Mouse (Mus musculus): ENCODE data around the gene Ccdc92b.
A peak's percentile ranks its signal among the peaks of the same experiment; 100 is the strongest.

The Ccdc92b gene

DNA sequence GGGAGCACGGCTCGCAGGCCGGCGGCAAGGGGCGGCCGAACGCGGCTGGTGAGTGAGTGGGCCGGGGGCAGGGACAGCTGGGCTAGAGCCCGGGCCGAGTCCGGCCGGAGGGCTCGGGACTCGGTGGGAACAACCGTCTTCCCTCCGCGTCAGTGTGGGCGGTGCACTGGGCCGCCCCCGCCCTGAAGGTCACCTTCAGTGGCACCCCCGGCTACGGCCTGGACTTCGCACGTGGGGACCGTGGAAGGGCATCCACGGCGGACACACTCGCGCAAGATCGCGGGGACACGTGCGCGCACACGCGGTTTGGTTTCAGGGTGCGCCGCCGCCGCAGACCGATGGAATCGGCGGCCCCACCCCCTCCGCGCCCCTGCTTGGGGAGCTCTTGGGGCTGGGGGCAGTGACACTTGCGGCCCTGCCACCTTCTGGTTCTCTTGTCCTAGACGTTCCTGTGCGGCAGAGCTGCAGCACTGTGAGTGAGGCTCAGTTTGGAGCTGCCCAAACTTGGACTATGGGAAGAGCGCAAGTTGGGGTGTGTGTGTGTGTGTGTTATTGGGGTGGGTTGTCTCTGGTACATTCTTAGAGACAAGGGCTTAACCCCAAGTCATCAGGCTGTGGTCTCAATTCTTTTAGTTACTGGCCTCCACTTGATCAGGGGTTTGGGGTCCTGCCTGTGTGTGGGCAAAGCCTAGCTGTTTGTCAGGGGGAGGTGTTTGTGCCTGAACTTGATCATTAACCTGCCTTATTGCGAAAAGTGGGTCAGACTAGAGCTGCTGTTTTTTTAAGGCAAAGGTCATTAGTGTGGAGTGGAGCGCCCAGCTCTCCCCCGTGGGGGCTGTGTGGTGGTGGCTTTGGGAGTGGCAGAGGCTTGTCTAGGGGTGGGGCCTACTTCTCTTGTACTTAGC lies 30.5 kb downstream of the Ccdc92b start:
- ATAC-seq (ENCODE audit: insufficient number of reproducible peaks, low FRiP score, low TSS enrichment) = peak; percentile 32; the same call in 1 of the 2 replicates

- ATAC-seq (ENCODE audit: insufficient number of reproducible peaks, low FRiP score, low TSS enrichment) = no peak
Observed at GRCm38 (mm10) chr11:74650576-74651100, 31.2 kb downstream of the Ccdc92b start.

DNA sequence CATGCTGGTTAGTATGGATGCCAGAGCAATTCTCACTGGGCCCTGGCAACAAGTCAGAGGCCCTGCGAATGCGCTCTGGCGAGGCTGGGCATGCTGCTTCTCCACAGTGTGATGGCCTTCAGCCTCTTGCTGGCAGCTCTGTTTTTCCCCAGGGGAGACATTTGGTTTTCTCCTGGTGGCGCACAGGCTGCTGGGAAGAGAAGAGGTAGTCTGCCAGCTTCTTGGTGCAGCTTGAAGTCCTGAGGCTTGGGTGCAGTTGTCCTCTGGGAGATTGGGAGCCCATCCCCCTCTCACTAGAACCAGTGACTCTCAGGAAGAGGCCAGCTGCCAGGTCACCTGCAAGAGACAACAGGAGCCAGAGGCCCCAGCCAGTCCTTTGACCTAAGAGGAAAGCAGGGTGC lies 33.4 kb downstream of the Ccdc92b start:
- no peak for ATAC-seq (ENCODE audit: insufficient number of reproducible peaks, low FRiP score, low TSS enrichment)

DNA sequence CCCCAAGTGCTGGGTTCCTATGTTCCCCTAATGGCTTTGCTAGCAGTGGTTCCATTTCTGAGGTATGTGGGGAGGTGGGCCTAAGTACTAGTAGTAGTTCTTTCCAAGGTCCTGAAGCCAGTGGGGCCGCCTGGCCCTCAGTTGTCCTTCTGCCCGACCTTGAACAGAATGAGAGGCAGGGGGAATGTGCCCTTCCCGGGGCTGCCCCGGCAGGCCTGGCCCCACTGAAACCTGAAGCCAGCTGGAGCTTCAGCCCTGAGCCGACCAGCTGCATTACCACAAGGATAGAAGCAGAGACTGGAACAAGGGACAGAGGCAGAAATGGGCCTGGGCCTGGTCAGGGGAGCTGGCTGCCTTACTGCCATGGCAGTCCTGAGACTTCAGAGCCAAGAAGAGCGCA lies 34.0 kb downstream of the Ccdc92b start:
- ATAC-seq (ENCODE audit: insufficient number of reproducible peaks, low FRiP score, low TSS enrichment) = no peak

- no peak for ATAC-seq (ENCODE audit: insufficient number of reproducible peaks, low FRiP score, low TSS enrichment)
Observed at GRCm38 (mm10) chr11:74655941-74656340, 36.5 kb downstream of the Ccdc92b start.

- no peak for ATAC-seq (ENCODE audit: insufficient number of reproducible peaks, low FRiP score, low TSS enrichment)
Observed at GRCm38 (mm10) chr11:74660336-74660735, 40.9 kb downstream of the Ccdc92b start.

DNA sequence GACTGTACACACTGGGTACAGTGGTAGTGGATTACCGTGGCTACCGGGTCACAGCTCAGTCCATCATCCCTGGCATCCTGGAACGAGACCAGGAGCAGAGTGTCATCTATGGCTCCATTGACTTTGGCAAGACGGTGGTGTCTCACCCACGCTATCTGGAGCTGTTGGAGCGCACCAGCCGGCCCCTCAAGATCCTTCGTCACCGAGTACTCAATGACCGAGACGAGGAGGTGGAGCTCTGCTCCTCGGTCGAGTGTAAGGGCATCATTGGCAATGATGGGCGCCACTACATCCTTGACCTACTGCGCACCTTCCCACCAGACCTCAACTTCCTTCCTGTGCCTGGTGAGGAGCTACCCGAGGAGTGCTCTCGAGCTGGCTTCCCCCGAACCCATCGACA lies 42.2 kb downstream of the Ccdc92b start:
- no peak for ATAC-seq (ENCODE audit: insufficient number of reproducible peaks, low FRiP score, low TSS enrichment)

DNA sequence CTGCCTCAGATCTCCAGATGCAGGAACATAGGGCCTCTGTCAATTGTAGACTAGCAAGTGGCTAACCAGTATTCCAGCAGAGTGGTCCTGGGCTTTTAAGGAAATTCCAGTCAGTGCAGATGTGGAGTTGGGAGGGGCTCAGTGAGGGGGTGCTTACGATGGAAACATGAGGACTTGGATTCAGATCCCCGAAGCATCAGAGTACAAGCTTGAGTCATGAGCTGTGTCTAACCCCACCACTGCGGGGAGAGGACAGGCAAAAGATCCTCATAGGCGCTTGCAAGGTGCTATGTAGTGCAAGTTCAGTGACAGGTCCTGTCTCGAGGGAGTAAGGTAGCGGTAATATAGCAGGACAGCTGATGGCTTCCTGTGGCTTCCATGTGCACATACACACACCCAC lies 42.8 kb downstream of the Ccdc92b start:
- ATAC-seq (ENCODE audit: insufficient number of reproducible peaks, low FRiP score, low TSS enrichment) = no peak

- ATAC-seq (ENCODE audit: insufficient number of reproducible peaks, low FRiP score, low TSS enrichment) = no peak
Observed at GRCm38 (mm10) chr11:74664279-74664678, 44.9 kb downstream of the Ccdc92b start.

- no peak for ATAC-seq (ENCODE audit: insufficient number of reproducible peaks, low FRiP score, low TSS enrichment)
Observed at GRCm38 (mm10) chr11:74664906-74665305, 45.5 kb downstream of the Ccdc92b start.

DNA sequence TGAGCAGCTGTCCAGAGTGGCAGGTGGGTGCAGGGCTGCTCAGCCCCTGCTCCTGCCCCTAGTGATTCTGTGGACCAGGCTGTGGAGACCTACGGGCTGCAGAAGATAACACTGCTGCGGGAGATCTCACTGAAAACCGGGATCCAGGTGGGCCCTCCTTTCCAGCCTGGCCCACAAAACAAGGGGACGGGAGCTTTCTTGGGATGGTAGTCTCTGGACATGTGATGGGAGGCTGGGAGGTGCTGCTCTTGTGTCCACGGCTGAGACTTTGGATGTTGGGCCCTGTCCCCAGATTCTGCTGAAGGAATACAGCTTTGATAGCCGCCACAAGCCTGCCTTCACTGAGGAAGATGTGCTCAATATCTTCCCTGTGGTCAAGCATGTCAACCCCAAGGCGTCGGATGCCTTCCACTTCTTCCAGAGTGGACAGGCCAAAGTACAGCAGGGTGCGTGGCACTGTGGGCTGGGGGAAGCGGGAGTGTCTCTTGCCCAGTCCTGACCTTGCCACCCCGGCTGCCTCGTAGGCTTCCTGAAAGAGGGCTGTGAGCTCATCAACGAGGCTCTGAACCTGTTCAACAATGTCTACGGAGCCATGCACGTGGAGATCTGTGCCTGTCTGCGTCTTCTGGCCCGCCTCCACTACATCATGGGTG lies 46.4 kb downstream of the Ccdc92b start:
- ATAC-seq (ENCODE audit: insufficient number of reproducible peaks, low FRiP score, low TSS enrichment) = no peak

DNA sequence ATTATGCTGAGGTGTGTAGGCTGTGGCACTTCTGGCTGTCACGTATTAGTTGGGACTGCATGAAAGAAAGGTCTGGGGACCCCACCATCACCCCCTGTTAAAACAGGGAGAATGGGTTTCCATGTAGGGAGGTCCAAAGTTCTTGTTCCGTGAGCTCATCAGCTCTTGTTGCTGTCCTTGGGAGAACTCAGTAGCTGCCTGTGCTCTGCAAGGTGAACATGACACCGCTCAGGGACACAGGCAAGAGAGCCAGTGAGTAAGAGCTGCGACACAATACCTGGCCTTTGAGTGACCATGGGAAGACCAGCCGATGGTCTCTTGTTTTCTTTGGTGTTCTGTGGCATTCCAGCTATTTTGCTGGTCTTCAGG lies 46.9 kb downstream of the Ccdc92b start:
- ATAC-seq (ENCODE audit: insufficient number of reproducible peaks, low FRiP score, low TSS enrichment) = no peak

DNA sequence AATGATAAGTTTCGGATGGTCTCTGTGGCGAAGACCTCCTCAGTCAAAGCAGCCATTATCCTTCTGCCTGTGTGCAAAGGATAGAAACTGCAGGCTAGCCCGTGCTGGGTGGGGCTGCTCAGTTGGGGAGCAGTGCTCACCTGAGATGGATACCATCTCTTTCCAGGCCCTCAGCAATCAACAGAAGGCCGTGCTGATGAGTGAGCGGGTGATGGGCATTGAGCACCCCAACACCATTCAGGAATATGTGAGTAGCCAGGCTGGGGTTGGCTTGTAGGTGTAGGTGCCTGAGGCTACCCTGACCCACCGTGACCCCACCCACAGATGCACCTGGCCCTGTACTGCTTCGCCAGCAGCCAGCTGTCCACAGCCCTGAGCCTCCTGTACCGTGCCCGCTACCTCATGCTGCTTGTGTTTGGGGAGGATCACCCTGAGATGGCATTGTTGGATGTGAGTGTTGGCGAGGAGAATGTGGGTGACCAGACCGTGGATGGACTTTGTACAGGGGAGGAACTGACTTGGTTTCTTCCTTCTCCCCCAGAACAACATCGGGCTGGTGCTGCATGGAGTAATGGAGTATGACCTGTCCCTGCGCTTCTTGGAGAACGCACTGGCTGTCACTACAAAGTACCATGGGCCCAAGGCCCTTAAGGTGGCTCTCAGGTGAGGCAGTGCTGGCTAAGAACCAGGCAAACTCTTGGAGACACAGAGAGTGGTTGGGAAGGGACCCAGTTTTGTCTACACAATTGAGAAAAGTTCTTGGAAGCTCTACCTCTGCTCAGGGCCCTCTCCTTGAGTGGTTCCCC lies 47.6 kb downstream of the Ccdc92b start:
- ATAC-seq (ENCODE audit: insufficient number of reproducible peaks, low FRiP score, low TSS enrichment) = no peak

GRCm38 (mm10) chr11:74667582-74668010 lies 48.2 kb downstream of the Ccdc92b start:
- no peak for ATAC-seq (ENCODE audit: insufficient number of reproducible peaks, low FRiP score, low TSS enrichment)

GRCm38 (mm10) chr11:74668466-74668865 lies 49.1 kb downstream of the Ccdc92b start:
- ATAC-seq (ENCODE audit: insufficient number of reproducible peaks, low FRiP score, low TSS enrichment) = no peak

- ATAC-seq (ENCODE audit: insufficient number of reproducible peaks, low FRiP score, low TSS enrichment) = no peak
Observed at GRCm38 (mm10) chr11:74668971-74669370, 49.6 kb downstream of the Ccdc92b start.

DNA sequence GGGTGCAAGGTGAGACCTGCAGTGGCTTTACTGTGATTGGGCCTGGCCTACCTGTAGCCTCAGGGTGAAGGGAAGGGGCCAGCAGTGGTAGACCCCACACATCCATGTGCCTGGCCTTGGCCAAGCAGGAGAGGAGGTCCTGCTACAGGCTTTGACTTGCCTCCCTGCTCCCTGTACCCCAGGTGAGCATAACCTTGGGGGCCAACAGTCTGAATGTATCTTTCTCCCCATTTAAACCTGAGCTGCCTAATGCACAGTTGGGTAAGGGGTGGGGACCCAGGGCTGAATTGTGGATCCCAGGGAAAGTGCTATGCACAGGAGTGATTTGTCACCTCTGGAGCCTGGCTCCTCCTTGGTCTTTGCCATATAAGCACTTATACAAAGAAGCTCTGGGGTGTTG lies 50.7 kb downstream of the Ccdc92b start:
- ATAC-seq (ENCODE audit: insufficient number of reproducible peaks, low FRiP score, low TSS enrichment) = no peak

DNA sequence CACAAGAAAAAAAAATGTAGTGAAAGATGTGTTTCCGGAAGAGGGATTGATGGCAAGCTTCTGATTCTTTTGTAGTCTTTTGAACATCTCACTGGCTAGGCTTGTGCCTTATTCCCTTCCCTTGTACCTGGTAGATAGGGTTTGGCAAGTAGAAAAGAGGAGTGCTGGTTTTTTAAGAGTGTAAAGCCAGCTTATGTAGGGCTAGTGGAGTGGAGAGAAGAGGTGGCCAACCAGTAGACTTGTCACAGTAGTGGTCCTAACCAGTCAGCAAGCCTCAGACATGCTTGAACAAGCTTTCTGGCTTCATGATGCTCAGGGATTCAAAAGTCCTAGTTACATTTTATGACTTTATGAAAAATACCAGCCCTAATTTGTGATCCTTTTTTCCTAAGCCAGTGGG lies 51.6 kb downstream of the Ccdc92b start:
- no peak for ATAC-seq (ENCODE audit: insufficient number of reproducible peaks, low FRiP score, low TSS enrichment)

- no peak for ATAC-seq (ENCODE audit: insufficient number of reproducible peaks, low FRiP score, low TSS enrichment)
Observed at GRCm38 (mm10) chr11:74671839-74672238, 52.4 kb downstream of the Ccdc92b start.

DNA sequence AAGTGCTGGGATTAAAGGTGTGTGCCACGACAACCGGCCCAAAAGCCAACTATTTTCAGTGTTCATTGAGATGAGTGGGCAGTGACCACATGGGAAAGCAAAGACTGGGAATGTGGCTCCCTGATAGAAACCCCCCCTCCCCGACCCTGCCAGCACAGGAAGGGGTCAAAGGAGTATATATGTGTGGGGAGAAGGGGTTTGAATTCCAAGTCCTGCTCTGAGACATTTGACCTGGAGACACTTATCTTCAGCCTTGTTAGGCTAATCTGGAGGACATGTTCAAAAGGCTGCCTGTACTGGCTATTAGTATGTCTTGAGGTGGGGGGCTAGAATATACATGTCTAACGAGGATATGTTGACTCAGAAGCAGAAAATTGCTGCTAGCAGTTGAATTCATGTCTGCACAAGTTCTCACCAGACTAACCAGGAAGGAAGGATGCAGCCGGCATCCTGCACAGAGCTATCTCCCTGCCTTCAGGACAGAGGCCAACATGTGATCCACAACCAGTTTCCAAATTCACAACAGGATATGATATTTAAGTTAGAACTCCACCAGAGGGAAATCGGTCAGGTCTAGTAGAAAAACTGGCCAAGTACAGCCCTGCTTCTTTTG lies 53.6 kb downstream of the Ccdc92b start:
- no peak for ATAC-seq (ENCODE audit: insufficient number of reproducible peaks, low FRiP score, low TSS enrichment)
